Mouse (Mus musculus) testis, adult 2 months (tissue): ENCODE data around the gene Fibp.

Experiments
- CTCF ChIP-seq: fragments of 200-500 bp; IDR thresholded peaks from 2 replicates; pipeline ENCODE4 v1.5.1; 2012; ENCODE audit warnings: low read depth, mild to moderate bottlenecking, inconsistent platforms, low read length, moderate library complexity; ENCODE audit not compliant: control insufficient read depth, insufficient read depth, insufficient replicate concordance
- POLR2A ChIP-seq: fragments of 200-500 bp; IDR thresholded peaks from 2 replicates; pipeline ENCODE4 v1.6.1; 2012; ENCODE audit warnings: low read depth, mild to moderate bottlenecking, inconsistent platforms, low read length, moderate library complexity; ENCODE audit not compliant: control insufficient read depth

DNA sequence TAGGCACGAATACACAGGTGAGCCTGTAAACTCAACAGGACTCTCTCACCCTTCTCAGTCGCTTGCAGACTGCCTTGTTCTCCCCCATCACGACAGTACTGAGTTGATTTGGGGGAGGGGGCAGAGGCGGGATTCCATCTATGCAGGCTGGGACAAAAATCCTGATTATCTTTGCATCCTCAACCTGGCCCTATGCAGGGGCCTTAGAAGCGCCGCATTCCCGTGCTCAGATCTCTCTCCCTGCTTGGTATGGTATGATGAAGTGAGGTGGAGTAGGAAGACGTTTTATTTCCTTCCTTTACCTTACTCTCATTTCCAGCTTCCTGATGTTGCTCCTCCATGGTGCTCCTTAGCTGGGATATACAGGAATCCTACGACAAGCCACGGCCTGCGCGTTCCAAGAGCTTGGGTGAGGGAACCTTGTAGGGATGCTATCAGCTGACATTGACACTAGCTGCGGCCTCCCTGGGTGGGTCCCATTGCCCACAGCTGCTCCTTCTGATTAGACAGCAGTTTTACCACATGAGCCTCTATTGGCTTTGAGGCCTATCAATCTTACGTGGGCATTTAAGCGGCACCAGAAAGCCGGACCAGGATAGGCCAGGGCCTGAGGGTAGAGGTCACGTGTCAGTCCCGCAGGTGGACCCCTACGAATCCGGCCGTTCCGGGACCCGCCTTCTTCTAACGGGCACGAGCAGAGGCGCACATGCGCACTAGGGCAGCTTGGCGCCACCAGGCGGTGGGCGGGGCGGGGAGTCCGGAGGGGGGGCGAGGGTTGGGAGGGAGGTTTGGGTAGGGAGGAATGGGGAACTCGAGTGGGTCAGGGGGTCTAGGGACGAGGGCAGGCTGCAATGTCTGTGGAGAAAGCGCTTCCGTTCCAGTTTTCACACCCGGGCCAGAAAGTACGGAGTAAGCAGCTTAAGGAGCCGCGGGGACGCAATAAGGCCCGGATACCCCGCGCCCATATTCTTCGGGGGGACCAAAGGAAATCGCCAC lies 49.9 kb downstream of the Fibp start, which contains the start of gene Snx32:
- TF ChIP-seq POLR2A (peak; percentile 43), CTCF (no peak)
